Mouse (Mus musculus): ENCODE measurements around the gene Ropn1l. TPM values are rescaled to one million over a fixed set of nuclear protein-coding genes. Genes with fewer than 3 reads are reported as not detected.

Gene Ropn1l
- 1.2 and 2.1 TPM in 2 replicates for polyA plus RNA-seq (2012; ENCODE audit: low replicate concordance)

DNA sequence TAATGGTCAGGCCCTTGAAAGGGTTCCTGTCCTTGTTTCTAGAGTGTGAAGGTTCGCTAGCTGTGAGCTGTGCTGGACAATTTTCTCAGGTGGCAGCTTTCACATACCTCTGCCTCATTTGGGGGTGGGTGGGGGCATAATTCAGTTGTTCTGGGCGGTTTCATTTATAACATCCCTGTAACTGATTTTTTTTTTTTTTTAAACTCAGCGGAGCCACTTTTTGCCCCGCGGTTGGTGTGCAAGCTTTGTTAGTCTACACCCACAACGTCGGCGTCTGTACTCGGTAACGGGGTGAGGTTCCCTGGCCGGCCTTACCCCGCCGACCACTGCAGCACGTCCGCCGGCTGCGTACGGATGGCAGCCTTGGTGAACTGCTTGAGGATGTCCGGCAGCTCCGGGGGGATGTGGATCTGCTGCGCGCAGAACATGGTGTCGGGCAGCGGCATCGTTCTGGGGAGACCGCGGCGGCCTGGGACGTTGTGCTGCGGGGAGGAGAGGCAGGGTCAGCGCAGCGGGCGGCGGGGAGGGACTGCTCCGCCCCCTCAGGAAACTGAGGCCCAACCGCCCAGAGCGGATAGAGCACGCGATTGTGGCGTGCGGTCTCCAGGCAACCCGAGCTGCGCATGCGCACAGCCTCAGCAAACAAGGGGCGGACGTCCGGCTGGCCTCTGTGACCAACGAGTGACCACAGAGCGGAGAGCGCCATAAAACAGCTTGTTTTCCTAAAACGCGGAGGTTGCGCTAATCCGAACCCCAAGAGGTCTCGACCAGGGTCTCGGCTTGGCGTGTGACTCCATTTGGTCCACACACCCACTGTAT is at the start of gene Ropn1l:
Ropn1l (minus strand) TSS at position 640 of the 819 bp plus-strand sequence.

Other genes starting within 250 kb of the Ropn1l start
- 60.9 and 65.6 TPM in 2 replicates for gene Dap, start 229.4 kb downstream of the Ropn1l start, polyA plus RNA-seq (2012; ENCODE audit: low replicate concordance)
- gene Ankrd33b, start 86.0 kb downstream of the Ropn1l start, polyA plus RNA-seq (2012; ENCODE audit: low replicate concordance): 5.0 and 24.2 TPM in 2 replicates
- gene March6, start 77.3 kb upstream of the Ropn1l start, polyA plus RNA-seq (2012; ENCODE audit: low replicate concordance): 38.0 and 89.1 TPM in 2 replicates
- gene Cmbl, start 111.7 kb upstream of the Ropn1l start, polyA plus RNA-seq (2012; ENCODE audit: low replicate concordance): 1.00 and 1.6 TPM in 2 replicates
- gene Cct5, start 148.1 kb upstream of the Ropn1l start, polyA plus RNA-seq (2012; ENCODE audit: low replicate concordance): 8.4 and 20.8 TPM in 2 replicates
- gene Fam173b, start 148.1 kb upstream of the Ropn1l start, polyA plus RNA-seq (2012; ENCODE audit: low replicate concordance): 2.3 and 5.1 TPM in 2 replicates